Mouse (Mus musculus) hindbrain, embryonic 12.5 days (tissue): Measurements from ENCODE around the gene Rwdd3. TPM values are rescaled to one million over a fixed set of nuclear protein-coding genes. Genes with fewer than 3 reads are reported as not detected.

Experiments used
- ATAC-seq: fragments of 200-750 bp; cut with Nextera tagmentation; 2 replicates; pipeline ENCODE4 v1.8.0; 2017; ENCODE audit warnings: moderate TSS enrichment; ENCODE audit not compliant: low FRiP score
- H3K27ac ChIP-seq: fragments of 300-500 bp; sonication (generic); 2 replicates; pipeline ENCODE4 v1.5.1; 2016; ENCODE audit warnings: mild to moderate bottlenecking
- H3K27me3 ChIP-seq: fragments of 300-500 bp; sonication (generic); 2 replicates; pipeline ENCODE4 v1.6.1; 2016; ENCODE audit warnings: mild to moderate bottlenecking
- H3K36me3 ChIP-seq: fragments of 300-500 bp; sonication (generic); 2 replicates; pipeline ENCODE4 v1.6.1; 2016; ENCODE audit warnings: mild to moderate bottlenecking
- H3K4me1 ChIP-seq: fragments of 300-500 bp; sonication (generic); 2 replicates; pipeline ENCODE4 v1.6.1; 2016
- H3K4me2 ChIP-seq: fragments of 300-500 bp; sonication (generic); replicated peaks from 2 replicates; pipeline ENCODE4 v1.6.1; 2016; ENCODE audit warnings: mild to moderate bottlenecking
- H3K4me3 ChIP-seq: fragments of 300-500 bp; sonication (generic); 2 replicates; pipeline ENCODE4 v1.5.1; 2016; ENCODE audit warnings: mild to moderate bottlenecking
- H3K9ac ChIP-seq: fragments of 300-500 bp; sonication (generic); 2 replicates; pipeline ENCODE4 v1.6.1; 2016; ENCODE audit warnings: mild to moderate bottlenecking, moderate library complexity
- H3K9me3 ChIP-seq: fragments of 300-500 bp; sonication (generic); replicated peaks from 2 replicates; pipeline ENCODE4 v1.6.1; 2016; ENCODE audit warnings: mild to moderate bottlenecking
- WGBS: fragments of 180-500 bp; shearing (Covaris S2); methylation state at CpG from one replicate; pipeline ENCODE4 v1.1.7; 2016; 5-methylcytosine and 5-hydroxymethylcytosine counted together
- polyA plus RNA-seq: library from polyadenylated mRNA; unstranded; fragments of >200 nt; fragmentation: Nextera tagmentation; extraction: Ambion mirVana; gene quantifications from 2 replicates; pipeline ENCODE4 v1.2.1, GENCODE M21; 2016

Gene Rwdd3
- polyA plus RNA-seq, 1 experiment from 2014 or later, result 5.3 TPM

DNA sequence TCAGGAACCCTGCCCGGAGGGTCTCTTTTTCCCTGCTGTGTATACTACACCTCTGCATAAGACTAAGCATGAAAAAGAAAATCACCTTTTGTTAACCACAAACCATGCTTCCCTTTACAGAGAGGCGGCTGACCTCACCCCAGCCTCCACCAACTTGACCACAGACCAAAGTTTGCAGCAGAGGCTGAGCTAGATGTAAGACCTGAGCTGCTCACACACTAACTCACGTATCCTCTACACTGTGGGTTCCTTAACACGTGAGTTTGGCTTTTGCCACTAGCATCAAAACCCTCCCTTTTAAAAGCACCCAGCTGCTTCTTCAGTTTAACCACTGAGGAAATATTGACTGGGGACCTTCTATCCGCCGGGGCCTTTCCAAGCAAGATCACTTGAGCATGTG, 64.0 kb downstream of the Rwdd3 start:
- Histone ChIP-seq H3K4me1 (peaks cover 7% of the 10 kb centered on the region), H3K4me3 (no peak overlapping the region), H3K9me3 (no peaks in the 10 kb centered on the region), H3K36me3 (no peaks in the 10 kb centered on the region), H3K9ac (no peak overlapping the region), H3K27ac (no peak overlapping the region), H3K4me2 (no peak overlapping the region), H3K27me3 (no peaks in the 10 kb centered on the region; the same call in 1 of the 2 replicates)
- ATAC-seq, result no peak
- 85% methylated on average over 6 of the region's 6 CpGs for WGBS

DNA sequence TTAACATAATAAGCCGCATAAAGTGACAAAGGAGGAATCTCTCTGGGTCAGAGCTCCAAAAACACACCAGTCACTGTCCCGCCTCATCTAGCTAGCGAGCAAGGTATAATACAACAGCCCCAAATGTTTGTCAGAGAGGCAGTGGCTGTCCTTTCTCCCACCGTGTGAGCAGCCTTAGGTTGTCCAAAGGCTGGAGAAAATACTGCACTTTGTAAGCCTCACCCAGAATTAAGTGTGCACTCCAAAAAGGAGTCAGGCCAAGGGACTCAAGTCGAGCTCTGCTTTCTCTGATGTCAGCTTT, 66.1 kb downstream of the Rwdd3 start:
- no peak overlapping the region for H3K4me3 ChIP-seq

More for the DNA sequence above, 66.1 kb downstream of the Rwdd3 start:
- no peaks in the 10 kb centered on the region for H3K36me3 ChIP-seq
- no peak overlapping the region for H3K9ac ChIP-seq
- no peaks in the 10 kb centered on the region; the same call in 1 of the 2 replicates for H3K27me3 ChIP-seq
- no peak; the same call in 1 of the 2 replicates for ATAC-seq
- H3K4me2 ChIP-seq, result no peak overlapping the region
- H3K27ac ChIP-seq, result no peak overlapping the region
- peaks cover 7% of the 10 kb centered on the region for H3K4me1 ChIP-seq
- no peaks in the 10 kb centered on the region for H3K9me3 ChIP-seq
- 66% methylated on average over 5 of the region's 5 CpGs for WGBS

Other genes with a start within 250 kb of the Rwdd3 start
- 0.79 and 1.2 TPM in 2 replicates for gene Tmem56, start 111.4 kb upstream of the Rwdd3 start, polyA plus RNA-seq
- 28.7 and 38.5 TPM in 2 replicates for gene Alg14, start 120.1 kb upstream of the Rwdd3 start, polyA plus RNA-seq